Mouse (Mus musculus): ENCODE results near the gene Ifi205.

DNA sequence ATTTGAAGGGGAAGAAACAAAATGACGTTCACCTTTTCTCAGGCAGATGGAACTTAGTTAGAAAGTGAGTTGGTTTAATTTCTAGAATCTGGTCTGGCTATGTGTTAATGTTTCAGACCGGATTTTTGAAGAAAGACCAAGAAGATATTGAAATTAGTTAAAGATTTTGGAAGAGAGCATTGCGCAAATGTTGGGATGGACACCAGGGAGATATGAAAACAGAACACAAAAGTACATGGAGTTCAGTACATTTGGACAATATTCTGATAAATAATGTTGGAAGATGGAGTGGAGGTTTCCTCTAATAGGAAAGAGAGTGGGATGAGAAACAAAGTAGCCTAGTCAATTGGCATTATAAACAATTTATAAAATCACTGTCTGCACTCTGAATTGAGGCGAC, 19.9 kb upstream of the Ifi205 start:
- no peak for TF ChIP-seq POLR2A (IDR thresholded peaks at IDR 0.05; ENCODE audit: insufficient read depth, low read length)
- no peak for TF ChIP-seq CTCF (IDR thresholded peaks at IDR 0.05; ENCODE audit: low read depth, low read length)
